Mouse (Mus musculus): ENCODE measurements around the gene Tnrc6c. TPM values are rescaled to one million over a fixed set of nuclear protein-coding genes. Genes with fewer than 3 reads are reported as not detected.

The Tnrc6c gene
- polyA plus RNA-seq, 1 experiment: 14.6 TPM

DNA sequence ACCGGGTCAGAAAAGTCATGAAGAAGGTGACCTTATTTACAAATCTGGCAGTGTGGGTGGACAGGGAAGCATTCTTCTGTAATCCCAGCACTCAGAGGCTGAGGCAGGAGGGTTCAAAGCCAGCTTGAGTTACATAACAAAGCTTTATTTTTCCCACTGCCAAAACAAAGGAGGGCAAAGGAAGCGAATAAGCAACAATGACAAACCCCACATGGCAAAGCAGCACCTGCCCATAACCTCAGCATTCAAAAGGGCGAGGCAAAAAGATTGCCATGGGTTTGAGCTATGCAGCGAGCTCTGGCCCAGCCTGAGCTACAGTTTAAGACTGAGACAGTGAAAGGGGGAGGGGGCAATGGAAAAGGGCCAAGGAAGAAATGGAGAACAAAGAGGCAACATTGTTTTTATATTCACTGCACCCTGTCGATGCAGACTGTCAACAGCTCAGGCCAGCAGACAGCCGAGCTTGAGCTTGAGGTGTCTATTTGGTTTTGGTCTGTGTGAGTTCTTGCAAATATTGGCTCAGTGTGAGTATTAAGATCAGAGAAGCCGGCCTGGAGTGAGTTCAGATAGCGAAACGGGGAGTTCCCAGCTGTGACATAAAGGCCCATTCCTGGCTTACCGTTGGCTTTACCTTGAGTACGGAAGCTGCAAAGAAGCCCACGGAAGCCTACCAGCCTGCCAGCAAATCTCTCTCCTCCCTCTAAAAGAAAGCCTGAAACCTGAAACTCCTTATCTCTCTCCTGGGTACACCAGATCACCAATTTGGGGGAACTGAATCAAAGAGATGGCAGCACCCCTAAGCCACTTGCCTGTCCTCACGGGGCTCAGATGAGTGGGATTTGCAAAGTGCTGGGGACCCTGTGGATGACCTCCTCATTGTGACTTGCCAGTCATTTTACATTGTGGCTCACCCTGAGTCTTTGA lies 3.1 kb upstream of the Tnrc6c start:
- H3K36me3 ChIP-seq (ENCODE audit: control insufficient read depth, insufficient read depth, low read length): no peaks in the 10 kb centered on the region
- 47% methylated on average over 13 of the region's 13 CpGs for WGBS
- peaks cover 3% of the 10 kb centered on the region for H3K4me1 ChIP-seq (ENCODE audit: control insufficient read depth, insufficient read depth, insufficient read length, low read length)
- peaks cover 6% of the 10 kb centered on the region; the same call in 1 of the 2 replicates for H3K27me3 ChIP-seq (ENCODE audit: control insufficient read depth, insufficient read depth, low read length)
- no peak overlapping the region for H3K27ac ChIP-seq (ENCODE audit: insufficient read depth, low read depth, low read length)
- H3K4me3 ChIP-seq (ENCODE audit: low read depth, low read length): no peak overlapping the region
- TF ChIP-seq POLR2A (IDR thresholded peaks at IDR 0.05; ENCODE audit: low read depth, low read length) (no peak), CTCF (IDR thresholded peaks at IDR 0.05; ENCODE audit: extremely low read depth, insufficient read length, insufficient replicate concordance, low read depth, low read length) (no peak)

DNA sequence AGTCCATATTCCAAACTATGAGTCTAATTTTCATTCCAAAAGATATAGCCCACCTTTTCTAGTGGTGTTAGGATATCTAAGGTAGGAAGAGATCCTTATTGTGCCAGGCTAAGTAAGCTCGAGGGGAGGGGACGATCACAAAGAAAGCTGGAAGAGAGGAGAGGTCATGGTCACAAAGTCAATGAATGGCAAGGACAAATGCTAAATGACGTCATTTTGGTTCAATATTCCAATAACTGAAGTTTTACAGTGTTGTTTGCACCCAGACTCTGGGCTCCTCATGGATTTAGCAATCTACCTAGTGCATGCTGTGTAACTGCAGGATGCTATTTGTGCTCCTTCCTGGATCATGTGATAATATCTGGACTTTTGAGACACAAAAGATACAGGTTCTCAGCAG lies 1.2 kb upstream of the Tnrc6c start:
- TF ChIP-seq POLR2A (IDR thresholded peaks at IDR 0.05; ENCODE audit: low read depth, low read length) (no peak), CTCF (IDR thresholded peaks at IDR 0.05; ENCODE audit: extremely low read depth, insufficient read length, insufficient replicate concordance, low read depth, low read length) (no peak)
- H3K36me3 ChIP-seq (ENCODE audit: control insufficient read depth, insufficient read depth, low read length): no peaks in the 10 kb centered on the region
- H3K4me3 ChIP-seq (ENCODE audit: low read depth, low read length): no peak overlapping the region
- H3K4me1 ChIP-seq (ENCODE audit: control insufficient read depth, insufficient read depth, insufficient read length, low read length): peaks cover 5% of the 10 kb centered on the region
- H3K27me3 ChIP-seq (ENCODE audit: control insufficient read depth, insufficient read depth, low read length): peaks cover 6% of the 10 kb centered on the region; the same call in 1 of the 2 replicates
- WGBS: 61% methylated on average over 3 of the region's 3 CpGs
- H3K27ac ChIP-seq (ENCODE audit: insufficient read depth, low read depth, low read length): no peak overlapping the region

DNA sequence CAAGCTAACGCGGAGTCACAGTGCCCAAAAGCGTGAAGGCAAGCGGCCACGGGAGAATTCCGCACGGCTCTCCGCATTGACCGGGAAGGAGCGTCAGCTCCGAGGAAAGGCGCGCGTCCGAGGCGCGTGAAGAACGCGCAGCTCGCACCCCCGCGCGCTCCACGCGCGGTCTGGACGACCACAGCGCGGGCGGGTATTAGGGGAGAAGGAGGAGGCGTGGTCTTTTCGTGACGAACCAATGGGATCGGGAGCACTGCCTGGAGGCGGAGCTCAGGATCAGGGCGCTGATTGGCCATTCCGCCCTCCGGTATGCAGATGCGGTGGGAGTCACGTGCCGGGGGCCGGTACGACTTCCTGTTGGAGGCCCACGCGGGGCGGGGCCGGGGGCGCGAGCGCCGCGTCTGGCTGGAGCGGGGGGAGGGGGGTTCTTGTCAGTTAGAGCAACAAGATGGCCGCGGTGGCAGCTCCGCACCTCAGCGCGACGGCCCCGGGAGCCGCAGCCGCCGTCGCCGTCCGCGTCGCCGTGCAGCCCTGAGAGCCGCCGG lies 363 bp downstream of the Tnrc6c start:
- H3K4me1 ChIP-seq (ENCODE audit: control insufficient read depth, insufficient read depth, insufficient read length, low read length): peaks cover 5% of the 10 kb centered on the region
- H3K27ac ChIP-seq (ENCODE audit: insufficient read depth, low read depth, low read length): peak overlapping the region; percentile 83
- H3K27me3 ChIP-seq (ENCODE audit: control insufficient read depth, insufficient read depth, low read length): peaks cover 6% of the 10 kb centered on the region; the same call in 1 of the 2 replicates
- WGBS: 1% methylated on average over 71 of the region's 71 CpGs
- TF ChIP-seq CTCF (IDR thresholded peaks at IDR 0.05; ENCODE audit: extremely low read depth, insufficient read length, insufficient replicate concordance, low read depth, low read length) (no peak), POLR2A (IDR thresholded peaks at IDR 0.05; ENCODE audit: low read depth, low read length) (peak; percentile 99)
- no peaks in the 10 kb centered on the region for H3K36me3 ChIP-seq (ENCODE audit: control insufficient read depth, insufficient read depth, low read length)
- peak overlapping the region; percentile 89 for H3K4me3 ChIP-seq (ENCODE audit: low read depth, low read length)

DNA sequence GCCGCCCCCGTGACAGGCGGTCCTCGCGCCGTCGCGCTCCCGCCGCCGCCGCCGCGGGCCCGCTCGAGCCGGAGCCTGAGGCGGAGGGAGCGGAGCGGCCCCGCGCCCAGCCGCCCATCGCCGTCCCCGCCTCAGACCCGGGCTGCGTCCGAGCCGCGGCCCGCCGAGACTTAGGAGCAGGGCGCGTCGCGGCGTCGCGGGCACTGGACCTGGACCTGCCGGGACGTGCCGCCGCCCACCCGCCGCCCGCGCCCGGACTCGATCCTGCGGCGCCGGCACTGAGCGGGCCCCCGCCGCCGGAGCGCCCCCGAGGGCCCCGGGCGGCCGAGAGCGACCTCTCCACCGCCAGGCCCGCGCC lies 824 bp downstream of the Tnrc6c start:
- TF ChIP-seq CTCF (IDR thresholded peaks at IDR 0.05; ENCODE audit: extremely low read depth, insufficient read length, insufficient replicate concordance, low read depth, low read length): no peak
- no peak for TF ChIP-seq POLR2A (IDR thresholded peaks at IDR 0.05; ENCODE audit: low read depth, low read length)
- Histone ChIP-seq H3K27me3 (ENCODE audit: control insufficient read depth, insufficient read depth, low read length) (peaks cover 6% of the 10 kb centered on the region; the same call in 1 of the 2 replicates), H3K27ac (ENCODE audit: insufficient read depth, low read depth, low read length) (peak overlapping the region; percentile 50), H3K4me1 (ENCODE audit: control insufficient read depth, insufficient read depth, insufficient read length, low read length) (peaks cover 5% of the 10 kb centered on the region), H3K4me3 (ENCODE audit: low read depth, low read length) (peak overlapping the region; percentile 80), H3K36me3 (ENCODE audit: control insufficient read depth, insufficient read depth, low read length) (no peaks in the 10 kb centered on the region)
- WGBS: 2% methylated on average over 66 of the region's 66 CpGs

DNA sequence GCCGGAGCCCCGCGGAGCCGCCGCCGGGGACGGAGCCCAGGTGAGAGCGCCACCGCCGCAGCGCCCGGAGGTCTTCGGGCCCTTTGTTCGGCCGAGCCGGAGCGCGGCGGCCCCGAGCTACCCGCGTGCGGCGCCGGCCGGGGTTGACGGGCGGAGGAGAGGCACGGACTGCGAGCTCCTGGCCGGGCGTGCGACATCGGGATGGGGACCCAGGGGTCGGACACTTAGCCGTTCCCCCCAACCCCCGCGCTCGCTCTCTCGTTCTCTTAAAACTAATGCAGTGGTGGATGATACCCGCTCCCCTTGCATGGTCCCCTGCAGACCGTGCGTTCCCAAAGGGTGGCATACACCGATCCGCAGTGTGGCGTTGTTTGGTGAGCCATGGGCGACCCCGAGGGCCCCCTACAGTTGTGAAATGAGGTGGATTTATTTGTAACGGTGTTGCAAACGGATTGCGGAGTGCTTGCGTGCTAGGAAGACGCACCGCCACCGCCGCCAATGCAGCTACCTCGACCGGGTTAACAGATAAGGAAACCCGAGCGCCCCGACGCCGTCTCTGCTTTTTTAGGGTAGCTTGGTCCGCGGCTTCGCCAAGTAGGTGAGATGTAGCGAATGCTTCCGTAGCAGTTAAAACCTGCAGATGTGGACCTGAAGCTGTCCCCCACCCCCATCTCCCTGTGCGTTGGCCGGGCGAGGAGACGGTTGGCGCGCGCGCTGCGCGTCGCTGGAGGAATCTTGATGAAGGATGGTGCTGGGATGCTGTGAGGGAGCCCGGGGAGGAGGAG lies 1.4 kb downstream of the Tnrc6c start:
- peaks cover 6% of the 10 kb centered on the region; the same call in 1 of the 2 replicates for H3K27me3 ChIP-seq (ENCODE audit: control insufficient read depth, insufficient read depth, low read length)
- peaks cover 5% of the 10 kb centered on the region for H3K4me1 ChIP-seq (ENCODE audit: control insufficient read depth, insufficient read depth, insufficient read length, low read length)
- H3K36me3 ChIP-seq (ENCODE audit: control insufficient read depth, insufficient read depth, low read length): no peaks in the 10 kb centered on the region
- TF ChIP-seq POLR2A (IDR thresholded peaks at IDR 0.05; ENCODE audit: low read depth, low read length) (no peak), CTCF (IDR thresholded peaks at IDR 0.05; ENCODE audit: extremely low read depth, insufficient read length, insufficient replicate concordance, low read depth, low read length) (no peak)
- H3K4me3 ChIP-seq (ENCODE audit: low read depth, low read length): peak overlapping the region; percentile 80
- WGBS: under 1% methylated on average over 80 of the region's 80 CpGs
- H3K27ac ChIP-seq (ENCODE audit: insufficient read depth, low read depth, low read length): peak overlapping the region; percentile 50

DNA sequence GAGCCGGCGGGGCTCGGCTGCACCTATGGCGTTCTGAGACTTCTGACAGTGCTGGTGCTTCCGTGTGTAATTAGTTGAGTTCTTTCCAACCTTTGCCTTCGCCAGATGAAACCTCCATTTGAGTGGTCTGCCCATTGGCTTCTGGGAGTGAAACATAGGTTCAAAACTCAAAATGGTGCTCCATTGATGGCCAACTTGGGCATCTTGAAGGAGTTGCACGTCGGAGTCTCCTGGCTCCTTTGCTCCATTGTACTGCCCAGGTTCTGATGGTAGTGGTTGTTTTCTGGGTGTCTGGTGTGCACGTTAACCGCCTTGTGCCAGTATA lies 1.9 kb downstream of the Tnrc6c start:
- peaks cover 6% of the 10 kb centered on the region; the same call in 1 of the 2 replicates for H3K27me3 ChIP-seq (ENCODE audit: control insufficient read depth, insufficient read depth, low read length)
- WGBS: 17% methylated on average over 10 of the region's 10 CpGs

DNA sequence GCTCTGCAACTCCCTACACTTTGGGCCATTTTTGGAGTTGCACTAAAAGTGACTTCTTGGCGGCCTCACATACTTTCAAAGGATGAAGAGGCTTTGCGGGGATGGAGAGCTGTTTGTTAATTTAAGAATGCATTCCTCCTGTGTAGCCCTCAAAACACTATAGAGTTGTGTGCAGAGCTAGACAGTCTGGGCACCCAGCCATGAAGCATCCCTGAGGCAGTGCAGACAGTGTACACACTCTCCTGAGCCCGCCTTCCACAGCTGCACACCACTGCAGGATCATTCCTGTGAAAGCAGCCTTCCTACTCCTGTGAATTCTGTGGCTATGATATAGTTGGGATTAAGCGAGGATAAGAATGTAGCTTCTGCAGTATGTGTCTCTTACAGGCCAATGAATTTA lies 4.9 kb downstream of the Tnrc6c start:
- 71% methylated on average over 4 of the region's 4 CpGs for WGBS
- H3K36me3 ChIP-seq (ENCODE audit: control insufficient read depth, insufficient read depth, low read length): no peaks in the 10 kb centered on the region
- H3K4me1 ChIP-seq (ENCODE audit: control insufficient read depth, insufficient read depth, insufficient read length, low read length): peaks cover 5% of the 10 kb centered on the region
- H3K4me3 ChIP-seq (ENCODE audit: low read depth, low read length): no peak overlapping the region
- TF ChIP-seq CTCF (IDR thresholded peaks at IDR 0.05; ENCODE audit: extremely low read depth, insufficient read length, insufficient replicate concordance, low read depth, low read length) (no peak), POLR2A (IDR thresholded peaks at IDR 0.05; ENCODE audit: low read depth, low read length) (no peak)
- H3K27me3 ChIP-seq (ENCODE audit: control insufficient read depth, insufficient read depth, low read length): no peaks in the 10 kb centered on the region
- no peak overlapping the region for H3K27ac ChIP-seq (ENCODE audit: insufficient read depth, low read depth, low read length)

More for the DNA sequence above, 1.9 kb downstream of the Tnrc6c start:
- no peak for TF ChIP-seq CTCF (IDR thresholded peaks at IDR 0.05; ENCODE audit: extremely low read depth, insufficient read length, insufficient replicate concordance, low read depth, low read length)
- H3K4me1 ChIP-seq (ENCODE audit: control insufficient read depth, insufficient read depth, insufficient read length, low read length): peaks cover 5% of the 10 kb centered on the region
- no peak overlapping the region for H3K27ac ChIP-seq (ENCODE audit: insufficient read depth, low read depth, low read length)
- no peaks in the 10 kb centered on the region for H3K36me3 ChIP-seq (ENCODE audit: control insufficient read depth, insufficient read depth, low read length)
- peak overlapping the region; percentile 80 for H3K4me3 ChIP-seq (ENCODE audit: low read depth, low read length)

Measured in small intestine, adult 2 months (tissue).